Mouse (Mus musculus): ENCODE measurements around the gene Cnfn. TPM values are rescaled to one million over a fixed set of nuclear protein-coding genes. Genes with fewer than 3 reads are reported as not detected.

Cnfn gene
- not detected in 2 replicates for polyA plus RNA-seq (2012)

GRCm38 (mm10) chr7:25369058-25369749 is at the start of gene Cnfn:
Cnfn (minus strand) TSS chr7:25369724.

GRCm38 (mm10) chr7:25412833-25413441 is 43.4 kb upstream of the Cnfn start, which contains the start of gene Cxcl17:
Cxcl17 (minus strand) TSS chr7:25412886.

DNA sequence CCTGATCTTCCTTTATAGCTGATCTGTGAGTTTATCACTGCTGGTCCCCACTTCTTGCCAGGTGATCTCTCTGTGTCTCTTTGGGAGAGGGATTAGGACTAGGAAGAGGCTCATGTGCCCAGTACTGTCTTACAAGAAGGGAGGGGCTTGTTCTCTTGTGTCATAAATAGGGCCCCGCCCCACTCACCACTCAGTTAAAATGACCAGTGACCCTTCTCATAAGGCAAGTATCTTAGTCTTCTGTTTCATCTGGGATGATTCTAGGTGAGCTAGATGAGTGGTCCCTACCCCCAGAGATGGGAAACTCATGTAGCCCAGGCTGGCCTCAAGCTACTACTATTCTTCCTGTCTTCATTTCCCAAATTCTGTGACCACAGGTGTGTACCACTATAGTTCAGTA is 29.1 kb upstream of the Cnfn start, which contains the start of gene Lipe:
Lipe (minus strand) TSS at position 101 of the 400 bp plus-strand sequence.

Other genes starting within 250 kb of the Cnfn start
- gene Pou2f2, start 190.0 kb downstream of the Cnfn start, polyA plus RNA-seq (2012), result 32.3 and 42.5 TPM in 2 replicates
- 117 and 119 TPM in 2 replicates for gene Dedd2, start 149.1 kb downstream of the Cnfn start, polyA plus RNA-seq (2012)
- 8.5 and 10.1 TPM in 2 replicates for gene Zfp526, start 148.3 kb downstream of the Cnfn start, polyA plus RNA-seq (2012)
- gene Gsk3a, start 131.9 kb downstream of the Cnfn start, polyA plus RNA-seq (2012), result 140 TPM in 2 replicates
- gene Erf, start 119.0 kb downstream of the Cnfn start, polyA plus RNA-seq (2012), result 181 and 188 TPM in 2 replicates
- gene Cic, start 102.0 kb downstream of the Cnfn start, polyA plus RNA-seq (2012), result 471 and 510 TPM in 2 replicates
- 40.1 and 47.3 TPM in 2 replicates for gene Pafah1b3, start 71.7 kb downstream of the Cnfn start, polyA plus RNA-seq (2012)
- 0.06 and 0.29 TPM in 2 replicates for gene Prr19, start 68.3 kb downstream of the Cnfn start, polyA plus RNA-seq (2012)
- 0.12 and 0.65 TPM in 2 replicates for gene Tmem145, start 63.6 kb downstream of the Cnfn start, polyA plus RNA-seq (2012)
- 12.6 and 17.7 TPM in 2 replicates for gene Megf8, start 52.6 kb downstream of the Cnfn start, polyA plus RNA-seq (2012)
- 23.8 and 28.8 TPM in 2 replicates for gene Lipe, start 29.0 kb upstream of the Cnfn start, polyA plus RNA-seq (2012)
- not detected in 2 replicates for gene Cxcl17, start 43.2 kb upstream of the Cnfn start, polyA plus RNA-seq (2012)
- 3.6 and 5.0 TPM in 2 replicates for gene Ceacam1, start 107.9 kb upstream of the Cnfn start, polyA plus RNA-seq (2012)
- 0.04 TPM in 1 of 2 replicates, not detected in the other for gene Ceacam2, start 170.1 kb upstream of the Cnfn start, polyA plus RNA-seq (2012)
- not detected in 2 replicates for gene Erich4, start 246.2 kb upstream of the Cnfn start, polyA plus RNA-seq (2012)
- gene Dmac2, start 249.7 kb upstream of the Cnfn start, polyA plus RNA-seq (2012), result 46.7 and 53.3 TPM in 2 replicates